Mouse (Mus musculus) cerebellum, adult 9-11 months (tissue): ENCODE results near the gene Gm10668.
"Not testable (repeated sequence)": the region's sequence is repeated elsewhere in the genome, so short reads cannot be mapped to it uniquely, and the experiment has no call there.

Experiments
- DNase-seq: peaks from one replicate; pipeline ENCODE4 v3.0.0; 2022

Gene Gm10668

GRCm38 (mm10) chr7:20730524-20730923 lies at the start of gene Gm10668:
Gene Gm10668 (minus strand): TSS chr7:20730624.
- DNase-seq: not testable (repeated sequence)

- not testable (repeated sequence) for DNase-seq
Observed at GRCm38 (mm10) chr7:20770885-20771284, 40.5 kb upstream of the Gm10668 start, which contains the start of gene Vmn1r112. Gene Vmn1r112 (plus strand): TSS chr7:20771185.

- DNase-seq: not testable (repeated sequence)
Observed at GRCm38 (mm10) chr7:20703116-20703515, 27.3 kb downstream of the Gm10668 start, which contains the start of gene Vmn1r111. Gene Vmn1r111 (minus strand): TSS chr7:20703216.
